Mouse (Mus musculus): Measurements from ENCODE around the gene Cox10. TPM values are rescaled to one million over a fixed set of nuclear protein-coding genes. Genes with fewer than 3 reads are reported as not detected.

Gene Cox10
- total and polyA plus RNA-seq, 3 experiments = 39.9 to 374 (median 52.2) TPM

- Histone ChIP-seq H3K4me1 (ENCODE audit: control insufficient read depth in 1 of 2, insufficient read depth in 2 of 2, low read length in 2 of 2) (peaks cover 4 to 5% of the 10 kb centered on the region in 2 experiments), H3K79me2 (ENCODE audit: control insufficient read depth, insufficient read depth, low read length, poor library complexity) (no peaks in the 10 kb centered on the region), H3K27me3 (ENCODE audit: control insufficient read depth in 1 of 2, insufficient read depth in 2 of 2, low read length in 2 of 2) (no peaks in the 10 kb centered on the region), H3K9ac (ENCODE audit: control insufficient read depth, low read depth, low read length, poor library complexity, severe bottlenecking) (no peak overlapping the region), H3K9me3 (replicated peaks; ENCODE audit: insufficient read depth, low read length) (no peaks in the 10 kb centered on the region), H3K36me3 (ENCODE audit: control insufficient read depth in 1 of 2, insufficient read depth in 2 of 2, low read length in 2 of 2) (peaks cover 3 to 7% of the 10 kb centered on the region in 2 experiments), H3K27ac (ENCODE audit: control insufficient read depth, low read depth, low read length) (no peak overlapping the region), H3K4me3 (ENCODE audit: control insufficient read depth in 1 of 2, insufficient read depth in 1 of 2, low read depth in 2 of 2, low read length in 2 of 2) (no peak overlapping the region)
- DNase-seq (ENCODE audit: low read depth, low spot score) = no peak
- TF ChIP-seq TAL1 (IDR thresholded peaks at IDR 0.05; ENCODE audit: low read length) (no peak), TCF12 (IDR thresholded peaks at IDR 0.05; ENCODE audit: low read depth, low read length) (no peak), UBTF (IDR thresholded peaks at IDR 0.05; ENCODE audit: borderline replicate concordance, insufficient read depth, low read depth, low read length) (no peak), CHD2 (IDR thresholded peaks at IDR 0.05; ENCODE audit: low read length) (no peak), USF1 (IDR thresholded peaks at IDR 0.05; ENCODE audit: low read depth, low read length) (no peak), MAFK (IDR thresholded peaks at IDR 0.05; ENCODE audit: borderline replicate concordance, low read depth, low read length) (no peak), MAZ (IDR thresholded peaks at IDR 0.05; ENCODE audit: low read depth, low read length) (no peak), ETS1 (IDR thresholded peaks at IDR 0.05; ENCODE audit: low read depth, low read length) (no peak), CHD1 (IDR thresholded peaks at IDR 0.05; ENCODE audit: low read depth, low read length) (no peak), RCOR1 (IDR thresholded peaks at IDR 0.05; ENCODE audit: low read depth, low read length) (no peak), ZKSCAN1 (IDR thresholded peaks at IDR 0.05; ENCODE audit: low read depth, low read length) (no peak), MEF2A (IDR thresholded peaks at IDR 0.05; ENCODE audit: extremely low read depth, insufficient replicate concordance, low read depth, low read length, poor library complexity, severe bottlenecking) (no peak), TBP (IDR thresholded peaks at IDR 0.05; ENCODE audit: low read depth, low read length) (no peak), KAT2A (conservative IDR thresholded peaks at IDR 0.05; ENCODE audit: low read depth, low read length) (no peak), NELFE (IDR thresholded peaks at IDR 0.05; ENCODE audit: low read depth, low read length) (no peak)
Observed at GRCm38 (mm10) chr11:64000200-64000794, 79.0 kb downstream of the Cox10 start.

- no peak overlapping the region for H3K27ac ChIP-seq (ENCODE audit: control insufficient read depth, low read depth, low read length)
- H3K9ac ChIP-seq (ENCODE audit: control insufficient read depth, low read depth, low read length, poor library complexity, severe bottlenecking) = no peak overlapping the region
- H3K27me3 ChIP-seq (ENCODE audit: control insufficient read depth in 1 of 2, insufficient read depth in 2 of 2, low read length in 2 of 2) = no peaks in the 10 kb centered on the region
- H3K4me1 ChIP-seq (ENCODE audit: control insufficient read depth in 1 of 2, insufficient read depth in 2 of 2, low read length in 2 of 2) = peaks cover 4 to 5% of the 10 kb centered on the region in 2 experiments
- H3K36me3 ChIP-seq (ENCODE audit: control insufficient read depth in 1 of 2, insufficient read depth in 2 of 2, low read length in 2 of 2) = peaks cover 3 to 7% of the 10 kb centered on the region in 2 experiments
- DNase-seq (ENCODE audit: low read depth, low spot score) = no peak
- H3K79me2 ChIP-seq (ENCODE audit: control insufficient read depth, insufficient read depth, low read length, poor library complexity) = no peaks in the 10 kb centered on the region
- no peaks in the 10 kb centered on the region for H3K9me3 ChIP-seq (replicated peaks; ENCODE audit: insufficient read depth, low read length)
- TF ChIP-seq RAD21 (IDR thresholded peaks at IDR 0.05; ENCODE audit: low read depth, low read length) (no peak), ELF1 (IDR thresholded peaks at IDR 0.05; ENCODE audit: low read depth, low read length) (no peak), MAFK (IDR thresholded peaks at IDR 0.05; ENCODE audit: borderline replicate concordance, low read depth, low read length) (peak; percentile 66; the same call in 1 of the 2 replicates), TAL1 (IDR thresholded peaks at IDR 0.05; ENCODE audit: low read length) (no peak)
- no peak overlapping the region for H3K4me3 ChIP-seq (ENCODE audit: control insufficient read depth in 1 of 2, insufficient read depth in 1 of 2, low read depth in 2 of 2, low read length in 2 of 2)
Observed at GRCm38 (mm10) chr11:63999431-63999830, 79.8 kb downstream of the Cox10 start.
